Mouse (Mus musculus): ENCODE results near the gene Rab11fip5. TPM values are rescaled to one million over a fixed set of nuclear protein-coding genes. Genes with fewer than 3 reads are reported as not detected.

Rab11fip5 gene
- polyA plus RNA-seq, 1 experiment = 3.0 TPM

DNA sequence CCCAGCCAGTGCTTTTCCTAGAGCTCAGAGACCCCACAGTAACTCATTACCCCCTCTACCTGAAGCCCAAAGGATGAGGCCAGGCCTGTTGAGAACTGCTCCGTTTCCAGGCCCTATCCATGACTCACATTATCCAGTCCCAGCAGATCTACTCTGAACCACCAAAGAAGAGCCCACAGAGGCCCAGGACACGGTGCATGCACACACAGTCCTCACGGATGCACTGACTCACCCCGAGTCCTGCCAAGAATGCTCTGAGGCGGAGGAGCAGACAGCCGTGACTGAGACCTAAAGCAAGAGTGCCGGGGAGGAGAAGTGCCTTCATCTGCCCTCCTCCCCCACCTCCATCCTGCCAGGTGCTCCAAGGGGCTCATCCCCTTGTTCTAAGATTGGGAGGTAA, 25.2 kb downstream of the Rab11fip5 start:
- Histone ChIP-seq H3K36me3 (ENCODE audit: control insufficient read depth, insufficient read depth, low read length) (no peaks in the 10 kb centered on the region), H3K4me1 (ENCODE audit: control insufficient read depth, insufficient read depth, insufficient read length, low read length) (no peaks in the 10 kb centered on the region), H3K27ac (ENCODE audit: insufficient read depth, low read depth, low read length) (no peak overlapping the region), H3K27me3 (ENCODE audit: control insufficient read depth, insufficient read depth, low read length) (no peaks in the 10 kb centered on the region), H3K4me3 (ENCODE audit: low read depth, low read length) (no peak overlapping the region)
- WGBS = 56% methylated on average over 7 of the region's 7 CpGs
- TF ChIP-seq CTCF (IDR thresholded peaks at IDR 0.05; ENCODE audit: extremely low read depth, insufficient read length, insufficient replicate concordance, low read depth, low read length) (no peak), POLR2A (IDR thresholded peaks at IDR 0.05; ENCODE audit: low read depth, low read length) (no peak)

DNA sequence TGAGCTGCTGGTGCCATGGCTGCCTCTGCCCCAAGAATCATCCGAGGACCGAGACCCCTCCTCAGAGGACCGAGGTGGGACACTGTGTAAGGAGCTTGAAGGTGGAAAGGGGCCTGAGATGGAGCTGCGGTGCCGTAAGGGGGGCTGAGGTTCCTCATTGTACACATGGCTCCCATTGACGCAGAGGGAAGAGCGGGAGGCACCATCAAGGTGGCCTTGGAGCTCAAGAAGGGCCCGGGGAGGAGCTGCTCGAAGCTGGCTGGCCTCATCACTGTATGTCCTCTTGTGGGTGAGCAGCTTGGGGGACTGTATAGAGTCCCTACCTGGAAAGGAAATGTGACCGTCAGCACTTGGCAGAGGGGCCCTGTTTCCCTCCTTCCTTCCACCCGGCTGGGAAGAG, 26.3 kb downstream of the Rab11fip5 start:
- H3K27ac ChIP-seq (ENCODE audit: insufficient read depth, low read depth, low read length) = no peak overlapping the region
- TF ChIP-seq POLR2A (IDR thresholded peaks at IDR 0.05; ENCODE audit: low read depth, low read length) = no peak
- no peak for TF ChIP-seq CTCF (IDR thresholded peaks at IDR 0.05; ENCODE audit: extremely low read depth, insufficient read length, insufficient replicate concordance, low read depth, low read length)
- no peak overlapping the region for H3K4me3 ChIP-seq (ENCODE audit: low read depth, low read length)
- H3K27me3 ChIP-seq (ENCODE audit: control insufficient read depth, insufficient read depth, low read length) = no peaks in the 10 kb centered on the region
- no peaks in the 10 kb centered on the region for H3K36me3 ChIP-seq (ENCODE audit: control insufficient read depth, insufficient read depth, low read length)
- H3K4me1 ChIP-seq (ENCODE audit: control insufficient read depth, insufficient read depth, insufficient read length, low read length) = no peaks in the 10 kb centered on the region
- 90% methylated on average over 11 of the region's 11 CpGs for WGBS

DNA sequence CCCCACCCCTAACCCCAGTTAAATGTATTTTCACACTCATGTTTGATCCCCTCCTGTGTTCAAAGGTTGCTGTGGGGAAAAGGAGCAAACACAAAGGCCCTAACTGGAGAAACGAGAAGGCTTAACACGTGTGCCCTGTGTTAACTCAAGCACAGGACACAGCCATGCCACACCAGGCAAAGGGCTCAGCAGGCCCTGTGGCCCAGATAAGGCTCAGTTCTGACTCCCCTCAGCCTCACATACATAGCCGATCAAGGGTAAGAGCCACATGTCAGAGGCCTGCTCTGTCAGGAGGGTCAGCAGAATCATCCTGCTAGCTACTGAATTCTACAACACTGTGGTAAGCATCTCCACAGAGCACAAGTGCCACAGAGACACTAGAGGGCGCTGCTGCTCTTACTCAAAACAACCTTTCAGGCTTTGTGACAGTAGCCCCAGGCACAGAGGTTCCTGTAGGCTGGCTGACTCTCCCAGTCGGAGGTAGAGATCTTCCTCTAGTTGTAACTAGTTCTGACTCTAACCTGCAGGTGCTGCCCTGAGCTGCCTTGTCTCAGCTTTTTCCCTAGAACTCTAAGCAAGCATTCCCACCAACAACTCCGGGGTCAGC, 28.3 kb downstream of the Rab11fip5 start:
- H3K27me3 ChIP-seq (ENCODE audit: control insufficient read depth, insufficient read depth, low read length) = no peaks in the 10 kb centered on the region
- no peak overlapping the region for H3K4me3 ChIP-seq (ENCODE audit: low read depth, low read length)
- WGBS = 39% methylated on average over 6 of the region's 6 CpGs
- H3K27ac ChIP-seq (ENCODE audit: insufficient read depth, low read depth, low read length) = no peak overlapping the region
- TF ChIP-seq POLR2A (IDR thresholded peaks at IDR 0.05; ENCODE audit: low read depth, low read length) (no peak), CTCF (IDR thresholded peaks at IDR 0.05; ENCODE audit: extremely low read depth, insufficient read length, insufficient replicate concordance, low read depth, low read length) (peak; percentile 77; the same call in 1 of the 2 replicates)
- H3K36me3 ChIP-seq (ENCODE audit: control insufficient read depth, insufficient read depth, low read length) = no peaks in the 10 kb centered on the region
- H3K4me1 ChIP-seq (ENCODE audit: control insufficient read depth, insufficient read depth, insufficient read length, low read length) = no peaks in the 10 kb centered on the region

DNA sequence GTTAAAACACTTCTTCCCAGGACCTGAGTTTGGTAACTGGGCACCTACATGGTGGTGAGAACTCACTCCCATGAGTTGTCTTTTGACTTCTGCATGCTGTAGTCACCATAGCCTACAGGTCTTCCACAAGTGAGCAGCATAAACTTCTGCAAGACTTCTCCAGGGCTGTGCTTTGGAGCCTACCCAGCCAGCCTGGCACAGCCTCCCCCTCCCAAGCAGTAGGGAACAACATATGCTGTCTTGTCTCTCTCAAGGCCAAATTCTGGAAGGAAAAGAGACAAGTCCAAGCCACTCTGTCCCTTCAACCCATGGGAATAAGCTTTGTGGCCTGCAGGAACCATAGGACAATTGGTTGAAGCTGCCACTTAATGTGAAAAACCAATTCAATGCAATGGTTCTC, 29.5 kb downstream of the Rab11fip5 start:
- no peak overlapping the region for H3K4me3 ChIP-seq (ENCODE audit: low read depth, low read length)

DNA sequence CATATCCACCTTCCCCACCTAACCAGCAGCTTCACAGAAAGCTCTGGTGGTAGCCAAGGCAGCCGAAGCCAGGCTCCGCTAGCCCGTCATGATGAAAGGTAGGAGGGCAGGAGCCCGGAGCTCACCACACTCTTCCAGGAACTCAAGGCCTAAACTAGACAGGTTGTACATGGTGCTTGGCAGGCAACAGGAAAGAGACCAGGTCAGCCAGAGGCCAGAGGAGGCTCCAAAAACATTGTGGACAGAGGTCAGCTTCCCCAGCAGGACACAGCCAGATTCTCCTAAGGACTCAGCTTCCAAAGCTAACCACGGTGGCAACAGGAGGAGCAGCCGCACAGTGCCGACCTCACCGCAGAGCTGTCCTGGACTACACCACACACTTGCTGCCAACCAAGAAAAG, 31.4 kb downstream of the Rab11fip5 start:
- Histone ChIP-seq H3K4me1 (ENCODE audit: control insufficient read depth, insufficient read depth, insufficient read length, low read length) (no peaks in the 10 kb centered on the region), H3K36me3 (ENCODE audit: control insufficient read depth, insufficient read depth, low read length) (no peaks in the 10 kb centered on the region), H3K27me3 (ENCODE audit: control insufficient read depth, insufficient read depth, low read length) (no peaks in the 10 kb centered on the region), H3K27ac (ENCODE audit: insufficient read depth, low read depth, low read length) (no peak overlapping the region), H3K4me3 (ENCODE audit: low read depth, low read length) (no peak overlapping the region)
- TF ChIP-seq POLR2A (IDR thresholded peaks at IDR 0.05; ENCODE audit: low read depth, low read length) = no peak
- no peak for TF ChIP-seq CTCF (IDR thresholded peaks at IDR 0.05; ENCODE audit: extremely low read depth, insufficient read length, insufficient replicate concordance, low read depth, low read length)
- WGBS = 89% methylated on average over 8 of the region's 8 CpGs

More for the DNA sequence above, 29.5 kb downstream of the Rab11fip5 start:
- Histone ChIP-seq H3K27me3 (ENCODE audit: control insufficient read depth, insufficient read depth, low read length) (no peaks in the 10 kb centered on the region), H3K36me3 (ENCODE audit: control insufficient read depth, insufficient read depth, low read length) (no peaks in the 10 kb centered on the region), H3K4me1 (ENCODE audit: control insufficient read depth, insufficient read depth, insufficient read length, low read length) (no peaks in the 10 kb centered on the region), H3K27ac (ENCODE audit: insufficient read depth, low read depth, low read length) (no peak overlapping the region)
- TF ChIP-seq POLR2A (IDR thresholded peaks at IDR 0.05; ENCODE audit: low read depth, low read length) = no peak
- TF ChIP-seq CTCF (IDR thresholded peaks at IDR 0.05; ENCODE audit: extremely low read depth, insufficient read length, insufficient replicate concordance, low read depth, low read length) = no peak

DNA sequence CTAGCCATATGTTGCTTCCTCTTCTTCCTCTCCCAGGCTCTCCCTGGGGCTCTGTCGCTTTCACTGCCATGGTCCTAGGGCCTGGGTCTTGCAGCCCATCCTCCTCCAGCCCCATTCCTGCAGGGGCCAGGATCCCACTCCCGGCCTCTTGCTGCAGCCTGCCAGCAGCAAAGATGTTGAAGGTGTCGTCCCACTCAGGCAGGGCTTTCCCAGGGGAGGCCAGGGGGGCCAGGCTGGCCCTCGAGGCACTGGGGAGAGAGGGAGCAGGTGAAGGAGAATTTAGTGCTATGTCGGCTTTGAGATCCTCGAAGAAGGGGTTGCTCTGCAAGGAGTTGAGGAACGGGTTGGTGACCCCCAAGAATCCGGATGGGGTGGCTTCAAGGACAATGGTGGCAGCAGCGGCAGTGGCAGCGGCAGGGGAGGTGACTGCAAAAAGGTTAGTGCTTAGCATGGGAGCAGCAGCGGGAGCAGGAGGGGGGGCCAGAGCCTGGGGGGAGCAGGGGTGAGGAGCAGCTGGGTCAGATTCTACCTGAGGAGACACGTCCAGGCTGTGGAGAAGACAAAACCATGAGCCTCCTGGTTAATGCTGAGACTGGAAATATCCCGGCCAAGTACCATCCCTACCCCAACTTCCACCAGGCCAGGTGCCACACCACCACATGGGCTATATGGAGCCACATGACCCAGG, 32.5 kb downstream of the Rab11fip5 start:
- TF ChIP-seq POLR2A (IDR thresholded peaks at IDR 0.05; ENCODE audit: low read depth, low read length) (no peak), CTCF (IDR thresholded peaks at IDR 0.05; ENCODE audit: extremely low read depth, insufficient read length, insufficient replicate concordance, low read depth, low read length) (no peak)
- H3K4me1 ChIP-seq (ENCODE audit: control insufficient read depth, insufficient read depth, insufficient read length, low read length) = no peaks in the 10 kb centered on the region
- 80% methylated on average over 13 of the region's 13 CpGs for WGBS
- H3K27ac ChIP-seq (ENCODE audit: insufficient read depth, low read depth, low read length) = no peak overlapping the region
- no peaks in the 10 kb centered on the region for H3K27me3 ChIP-seq (ENCODE audit: control insufficient read depth, insufficient read depth, low read length)
- no peaks in the 10 kb centered on the region for H3K36me3 ChIP-seq (ENCODE audit: control insufficient read depth, insufficient read depth, low read length)
- H3K4me3 ChIP-seq (ENCODE audit: low read depth, low read length) = no peak overlapping the region

DNA sequence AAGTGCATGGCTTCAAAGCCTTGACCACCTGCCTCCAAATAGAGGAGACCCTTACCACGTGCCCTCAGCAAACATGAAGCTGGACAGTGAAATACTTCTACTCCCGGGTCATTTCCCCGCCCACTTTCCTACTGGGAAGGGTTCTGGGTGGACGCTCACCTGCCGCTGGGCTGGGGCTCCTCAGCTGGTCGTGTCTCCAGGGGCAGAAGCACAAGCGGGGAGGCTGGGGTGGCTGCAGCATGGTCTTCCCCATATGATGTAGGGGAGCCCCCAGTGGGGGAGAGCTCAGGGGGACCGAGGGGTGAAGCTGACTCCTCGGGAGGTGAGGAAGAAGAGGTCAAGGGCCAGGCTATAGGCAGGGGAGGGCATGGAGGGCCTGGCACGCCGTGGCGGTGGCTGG, 34.2 kb downstream of the Rab11fip5 start:
- Histone ChIP-seq H3K4me3 (ENCODE audit: low read depth, low read length) (no peak overlapping the region), H3K4me1 (ENCODE audit: control insufficient read depth, insufficient read depth, insufficient read length, low read length) (no peaks in the 10 kb centered on the region), H3K27ac (ENCODE audit: insufficient read depth, low read depth, low read length) (no peak overlapping the region), H3K36me3 (ENCODE audit: control insufficient read depth, insufficient read depth, low read length) (no peaks in the 10 kb centered on the region), H3K27me3 (ENCODE audit: control insufficient read depth, insufficient read depth, low read length) (no peaks in the 10 kb centered on the region)
- TF ChIP-seq CTCF (IDR thresholded peaks at IDR 0.05; ENCODE audit: extremely low read depth, insufficient read length, insufficient replicate concordance, low read depth, low read length) (no peak), POLR2A (IDR thresholded peaks at IDR 0.05; ENCODE audit: low read depth, low read length) (no peak)
- 81% methylated on average over 12 of the region's 12 CpGs for WGBS
